Mouse (Mus musculus): ENCODE measurements around the gene Nkx2-2. TPM values are rescaled to one million over a fixed set of nuclear protein-coding genes. Genes with fewer than 3 reads are reported as not detected.

Gene Nkx2-2
- total RNA-seq (2021): not detected in 2 replicates
- long read RNA-seq: 0 reads

- DNase-seq: peak; percentile 39
Measured at GRCm38 (mm10) chr2:147193271-147194255, at the start of gene Nkx2-2. Nkx2-2 (minus strand) TSS chr2:147194243.

GRCm38 (mm10) chr2:147235707-147236290 lies 41.8 kb upstream of the Nkx2-2 start:
- DNase-seq: no peak

GRCm38 (mm10) chr2:147231175-147231574 lies 37.1 kb upstream of the Nkx2-2 start:
- no peak for DNase-seq

- DNase-seq: no peak
Measured at GRCm38 (mm10) chr2:147205076-147205615, 11.1 kb upstream of the Nkx2-2 start.

GRCm38 (mm10) chr2:147194711-147195615 lies 920 bp upstream of the Nkx2-2 start:
- DNase-seq: peak; percentile 11

- no peak for DNase-seq
Measured at GRCm38 (mm10) chr2:147192731-147193130, 1.3 kb downstream of the Nkx2-2 start.

GRCm38 (mm10) chr2:147190316-147191021 lies 3.6 kb downstream of the Nkx2-2 start:
- no peak for DNase-seq

GRCm38 (mm10) chr2:147189546-147190315 lies 4.3 kb downstream of the Nkx2-2 start:
- no peak for DNase-seq

GRCm38 (mm10) chr2:147188871-147189545 lies 5.0 kb downstream of the Nkx2-2 start:
- no peak for DNase-seq

- no peak for DNase-seq
Measured at GRCm38 (mm10) chr2:147188074-147188700, 5.9 kb downstream of the Nkx2-2 start.

- DNase-seq: no peak
Measured at GRCm38 (mm10) chr2:147187061-147187870, 6.8 kb downstream of the Nkx2-2 start.

GRCm38 (mm10) chr2:147186261-147186681 lies 7.8 kb downstream of the Nkx2-2 start:
- DNase-seq: no peak

- no peak for DNase-seq
Measured at GRCm38 (mm10) chr2:147185561-147185960, 8.5 kb downstream of the Nkx2-2 start.

- DNase-seq: no peak
Measured at GRCm38 (mm10) chr2:147184071-147184990, 9.7 kb downstream of the Nkx2-2 start.

GRCm38 (mm10) chr2:147183521-147183920 lies 10.5 kb downstream of the Nkx2-2 start:
- DNase-seq: no peak

- no peak for DNase-seq
Measured at GRCm38 (mm10) chr2:147182709-147183260, 11.3 kb downstream of the Nkx2-2 start.

Data from adrenal gland, postnatal 25 days (tissue).